Mouse (Mus musculus): ENCODE results near the gene Prrx2.
"Not testable (repeated sequence)": the region's sequence is repeated elsewhere in the genome, so short reads cannot be mapped to it uniquely, and the experiment has no call there.

Gene Prrx2

GRCm38 (mm10) chr2:30912291-30912773, 77.6 kb downstream of the Prrx2 start:
- DNase-seq (ENCODE audit: low read depth, low spot score) = no peak

- no peak for DNase-seq (ENCODE audit: low read depth, low spot score)
These were observed 78.2 kb downstream of the Prrx2 start for GRCm38 (mm10) chr2:30913022-30913421.

- no peak for DNase-seq (ENCODE audit: low read depth, low spot score)
These were observed 80.1 kb downstream of the Prrx2 start for GRCm38 (mm10) chr2:30914836-30915235.

- DNase-seq (ENCODE audit: low read depth, low spot score) = no peak
These were observed 80.6 kb downstream of the Prrx2 start for GRCm38 (mm10) chr2:30915376-30915775.

GRCm38 (mm10) chr2:30915933-30916332, 81.2 kb downstream of the Prrx2 start:
- not testable (repeated sequence) for DNase-seq (ENCODE audit: low read depth, low spot score)

- DNase-seq (ENCODE audit: low read depth, low spot score) = no peak
These were observed 82.9 kb downstream of the Prrx2 start for GRCm38 (mm10) chr2:30917649-30918048.

- DNase-seq (ENCODE audit: low read depth, low spot score) = no peak
These were observed 83.4 kb downstream of the Prrx2 start for GRCm38 (mm10) chr2:30918126-30918525.

- DNase-seq (ENCODE audit: low read depth, low spot score) = no peak
These were observed 84.1 kb downstream of the Prrx2 start for GRCm38 (mm10) chr2:30918780-30919329.

- no peak for DNase-seq (ENCODE audit: low read depth, low spot score)
These were observed 85.4 kb downstream of the Prrx2 start for GRCm38 (mm10) chr2:30920216-30920615.

- no peak for DNase-seq (ENCODE audit: low read depth, low spot score)
These were observed 88.3 kb downstream of the Prrx2 start for GRCm38 (mm10) chr2:30923099-30923498.

GRCm38 (mm10) chr2:30925181-30925580, 90.4 kb downstream of the Prrx2 start:
- DNase-seq (ENCODE audit: low read depth, low spot score) = no peak

- no peak for DNase-seq (ENCODE audit: low read depth, low spot score)
These were observed 91.6 kb downstream of the Prrx2 start for GRCm38 (mm10) chr2:30926381-30926780.

- DNase-seq (ENCODE audit: low read depth, low spot score) = no peak
These were observed 92.5 kb downstream of the Prrx2 start for GRCm38 (mm10) chr2:30927151-30927781.

- peak; percentile 47 for DNase-seq (ENCODE audit: low read depth, low spot score)
These were observed 93.3 kb downstream of the Prrx2 start for GRCm38 (mm10) chr2:30927844-30928628.

- no peak for DNase-seq (ENCODE audit: low read depth, low spot score)
These were observed 94.2 kb downstream of the Prrx2 start for GRCm38 (mm10) chr2:30928893-30929482.

GRCm38 (mm10) chr2:30929483-30930045, 94.8 kb downstream of the Prrx2 start, which contains the start of gene Ptges:
Gene Ptges, minus strand, starts transcription at chr2:30929863.
- peak; percentile 67 for DNase-seq (ENCODE audit: low read depth, low spot score)

- DNase-seq (ENCODE audit: low read depth, low spot score) = not testable (repeated sequence)
These were observed 96.1 kb downstream of the Prrx2 start for GRCm38 (mm10) chr2:30930846-30931245.
